Mouse (Mus musculus): ENCODE data around the gene Kcnj11.

- TF ChIP-seq KAT2A (conservative IDR thresholded peaks at IDR 0.05; ENCODE audit: low read depth, low read length) (no peak), SIN3A (IDR thresholded peaks at IDR 0.05; ENCODE audit: low read length) (no peak), RCOR1 (IDR thresholded peaks at IDR 0.05; ENCODE audit: low read depth, low read length) (no peak), MXI1 (IDR thresholded peaks at IDR 0.05; ENCODE audit: low read depth, low read length) (no peak), TAL1 (IDR thresholded peaks at IDR 0.05; ENCODE audit: low read length) (no peak), MEF2A (IDR thresholded peaks at IDR 0.05; ENCODE audit: extremely low read depth, insufficient replicate concordance, low read depth, low read length, poor library complexity, severe bottlenecking) (no peak), CTCF (IDR thresholded peaks at IDR 0.05 in 2 of 3, conservative IDR thresholded peaks at IDR 0.05 in 1 of 3; ENCODE audit: control insufficient read depth in 1 of 3, insufficient read depth in 1 of 3, low read depth in 2 of 3, low read length in 3 of 3, poor library complexity in 1 of 3, severe bottlenecking in 1 of 3) (no peak), TBP (IDR thresholded peaks at IDR 0.05; ENCODE audit: low read depth, low read length) (no peak), ZNF384 (IDR thresholded peaks at IDR 0.05; ENCODE audit: low read depth, low read length) (no peak), USF1 (IDR thresholded peaks at IDR 0.05; ENCODE audit: low read depth, low read length) (no peak), ZC3H11A (IDR thresholded peaks at IDR 0.05; ENCODE audit: low read depth, low read length) (no peak), CHD2 (IDR thresholded peaks at IDR 0.05; ENCODE audit: low read length) (no peak)
Measured at GRCm38 (mm10) chr7:46113435-46113834, 12.9 kb upstream of the Kcnj11 start.

Measured in MEL (cell line).